Mouse (Mus musculus) erythroblast, embryonic 14.5 days (primary cell): ENCODE results near the gene Htr2c.

ENCODE experiments used
- GATA1 ChIP-seq: IDR thresholded peaks from 2 replicates; pipeline ENCODE4 v1.6.1; 2012; ENCODE audit warnings: low read length, inconsistent platforms, mixed read lengths
- TAL1 ChIP-seq: IDR thresholded peaks from 3 replicates; pipeline ENCODE4 v1.6.1; 2012; ENCODE audit warnings: low read length, inconsistent platforms, mixed read lengths

GRCm38 (mm10) chrX:147215251-147215650 is 252.9 kb downstream of the Htr2c start:
- TF ChIP-seq GATA1 (no peak), TAL1 (no peak)
